Mouse (Mus musculus): ENCODE data around the gene Gemin2. TPM values are rescaled to one million over a fixed set of nuclear protein-coding genes. Genes with fewer than 3 reads are reported as not detected.

The Gemin2 gene
- 30.4 TPM for polyA plus RNA-seq (2017; shearing (Covaris generic))

DNA sequence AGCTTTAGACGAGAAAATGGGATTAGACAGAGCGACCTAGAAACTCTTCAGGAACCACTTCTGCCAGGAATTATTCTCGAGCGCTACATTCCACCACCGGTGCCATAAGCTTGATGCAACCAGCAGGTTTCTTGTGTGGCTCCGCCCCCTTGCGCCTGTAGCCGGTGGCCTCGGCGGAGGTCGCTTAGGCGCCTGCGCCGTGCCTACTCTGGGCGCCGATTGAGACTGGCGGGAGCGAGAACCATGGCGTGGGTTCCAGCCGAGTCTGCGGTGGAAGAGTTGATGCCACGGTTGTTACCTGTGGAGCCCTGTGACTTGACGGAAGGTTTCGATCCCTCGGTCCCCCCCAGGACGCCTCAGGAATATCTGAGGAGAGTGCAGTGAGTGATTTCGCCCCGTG lies at the start of gene Gemin2:
Gemin2 (plus strand) TSS at position 160 of the 400 bp plus-strand sequence.

DNA sequence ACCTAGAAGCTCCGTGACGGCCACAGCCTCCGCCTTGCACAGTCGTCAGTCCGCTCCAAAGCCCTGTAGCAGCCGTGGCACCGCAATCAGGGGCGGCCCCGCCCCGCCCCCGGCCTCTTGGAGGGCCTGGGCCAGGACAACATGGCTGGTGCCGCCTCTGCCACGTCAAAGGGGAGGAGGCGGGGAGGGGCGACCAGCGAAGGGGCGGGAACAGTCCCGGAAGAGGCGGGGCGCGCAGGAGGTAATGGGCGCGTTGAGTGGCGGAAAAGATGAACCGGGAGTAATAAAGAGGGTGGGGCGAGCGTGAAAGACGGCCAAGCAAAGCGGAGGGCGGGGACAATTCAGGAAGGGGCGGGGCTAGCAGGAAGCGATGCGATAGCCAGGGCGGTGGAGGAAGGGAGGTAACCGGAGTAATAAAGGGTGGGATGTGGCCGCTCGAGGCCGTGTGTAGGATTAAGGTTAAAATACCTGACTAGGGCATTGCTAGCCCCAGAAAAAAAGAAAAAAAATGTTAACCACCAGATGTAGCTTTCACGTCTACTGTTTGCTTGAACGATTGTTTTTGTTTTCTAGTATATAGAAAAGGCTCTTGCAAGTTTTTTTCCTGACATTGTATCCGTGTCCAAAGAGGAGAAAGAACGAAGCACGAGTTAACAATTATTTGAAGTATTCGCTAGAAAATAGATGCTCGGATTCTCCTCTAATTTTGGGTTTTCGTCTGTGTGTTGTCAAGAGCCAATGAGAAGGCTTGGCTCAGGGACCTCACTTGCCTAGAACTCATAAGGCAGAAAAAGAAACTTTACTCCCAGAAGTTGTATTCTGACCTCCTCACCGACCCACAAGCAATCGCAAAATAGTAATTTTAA lies 1.1 kb upstream of the Gemin2 start, which contains the start of gene Sec23a:
Sec23a (minus strand) TSS at position 174 of the 866 bp plus-strand sequence.

DNA sequence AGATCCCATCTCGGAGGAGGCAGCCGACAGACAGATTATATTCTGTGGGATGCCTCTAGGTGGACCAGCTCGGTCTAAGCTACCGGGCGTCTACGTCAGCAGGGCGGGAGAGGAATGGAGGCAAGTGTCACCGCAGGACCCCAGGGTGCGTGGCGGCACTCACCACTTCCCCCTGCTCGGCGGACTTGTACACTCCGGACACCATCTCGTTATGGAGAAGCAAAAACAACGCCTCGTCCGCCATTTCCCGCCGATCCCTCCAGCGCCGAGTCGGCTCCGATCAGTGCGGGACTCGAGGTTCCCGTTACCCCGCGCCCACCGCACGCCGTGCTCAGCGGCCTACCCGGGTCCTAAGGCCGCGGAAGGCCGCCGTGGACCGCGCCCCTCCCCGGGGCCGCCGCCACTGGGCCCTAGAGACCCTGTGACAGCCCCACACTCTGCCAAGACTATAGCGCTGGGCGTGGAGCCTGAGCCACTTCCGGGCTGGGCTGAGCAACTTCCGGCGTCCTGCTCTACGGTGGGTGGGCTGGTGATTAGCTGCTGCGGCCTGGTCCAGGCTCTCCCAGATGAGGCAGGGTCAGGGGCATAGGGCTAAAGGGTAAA lies 47.9 kb downstream of the Gemin2 start, which contains the start of gene Trappc6b:
Trappc6b (minus strand) TSS at position 480 of the 603 bp plus-strand sequence.

DNA sequence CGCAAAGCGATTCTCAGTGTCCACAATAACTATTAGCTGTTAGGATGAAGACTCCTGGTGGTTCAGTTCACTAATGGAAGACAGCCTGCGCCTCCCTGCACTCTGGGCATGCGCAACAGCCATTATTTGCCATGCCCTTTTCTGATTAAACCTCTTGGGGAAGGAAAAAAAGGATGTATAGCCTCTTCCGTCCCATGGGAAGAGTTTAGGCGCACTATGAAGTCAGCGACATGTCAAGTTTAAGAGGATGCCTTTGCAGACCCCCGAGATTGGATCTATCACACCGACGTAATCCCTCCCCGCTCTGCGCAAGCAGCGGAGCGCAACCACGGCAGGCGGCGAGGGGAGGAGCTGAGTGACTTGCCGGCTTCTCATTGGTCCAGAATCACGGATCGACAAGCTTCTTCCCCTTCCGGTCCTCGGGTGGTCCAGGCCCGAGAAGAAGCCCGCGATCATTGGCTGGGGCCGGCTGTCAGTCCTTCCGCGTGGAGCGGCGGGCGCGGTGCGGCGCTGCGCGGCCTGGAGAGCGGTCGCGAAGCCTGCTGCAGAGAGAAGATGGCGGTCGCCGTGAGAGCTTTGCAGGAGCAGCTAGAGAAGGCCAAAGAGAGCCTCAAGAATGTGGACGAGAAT lies 53.4 kb downstream of the Gemin2 start, which contains the start of gene Pnn:
Pnn (plus strand) TSS at position 437 of the 630 bp plus-strand sequence.

Other genes with a start within 250 kb of the Gemin2 start
- gene Sec23a, start 1.4 kb upstream of the Gemin2 start, polyA plus RNA-seq (2017; shearing (Covaris generic)): 39.9 TPM
- gene Trappc6b, start 48.1 kb downstream of the Gemin2 start, polyA plus RNA-seq (2017; shearing (Covaris generic)): 111 TPM
- 154 TPM for gene Pnn, start 53.5 kb downstream of the Gemin2 start, polyA plus RNA-seq (2017; shearing (Covaris generic))
- gene Mia2, start 82.4 kb downstream of the Gemin2 start, polyA plus RNA-seq (2017; shearing (Covaris generic)): 28.0 TPM
- gene Fbxo33, start 206.3 kb downstream of the Gemin2 start, polyA plus RNA-seq (2017; shearing (Covaris generic)): 7.1 TPM

All from inflammation-experienced regulatory T-cells, adult 16 weeks (primary cell).